Mouse (Mus musculus): ENCODE results near the gene Ptrh2.

DNA sequence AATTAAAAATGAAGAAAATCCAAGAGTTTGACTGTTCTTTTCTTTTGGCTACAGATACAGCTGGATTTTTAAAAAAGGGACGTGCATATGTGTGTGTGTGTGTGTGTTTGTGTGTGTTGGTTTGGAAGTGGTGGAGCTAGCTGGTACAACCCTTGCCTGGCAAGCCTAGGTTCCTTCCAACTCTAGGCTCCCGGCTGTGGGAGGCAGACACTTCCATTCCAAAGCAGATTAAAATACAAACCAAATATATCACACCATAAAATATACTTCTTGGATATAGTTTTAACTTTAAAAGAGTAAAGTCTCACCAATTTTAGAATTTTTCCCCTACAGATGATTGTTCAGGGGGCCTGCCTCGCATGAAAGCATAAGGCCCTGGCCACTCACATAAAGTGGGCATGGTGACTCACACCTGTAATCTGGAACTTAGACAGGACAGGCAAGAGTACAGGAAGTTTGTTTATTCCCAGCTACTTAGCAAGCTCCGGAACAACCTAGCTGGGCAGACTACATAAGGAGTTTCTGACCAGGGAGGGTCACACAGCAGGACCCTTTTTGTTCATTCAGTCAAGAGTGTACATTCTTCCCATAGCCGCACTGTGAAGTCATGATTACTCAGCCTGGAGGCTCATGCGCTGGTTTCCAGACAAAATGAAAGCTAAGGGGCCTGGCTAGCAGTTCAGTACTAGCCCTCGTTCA lies 37.5 kb upstream of the Ptrh2 start:
- no peak for TF ChIP-seq EP300 (IDR thresholded peaks at IDR 0.05; ENCODE audit: low read depth)
- no peak for TF ChIP-seq CTCF (IDR thresholded peaks at IDR 0.05; ENCODE audit: low read depth)
